Mouse (Mus musculus) forebrain, embryonic 10.5 days (tissue): Measurements from ENCODE around the gene Orc6. TPM values are rescaled to one million over a fixed set of nuclear protein-coding genes. Genes with fewer than 3 reads are reported as not detected.

Source experiments
- DNase-seq: peaks from one replicate; pipeline ENCODE4 v3.0.0-alpha.2; 2017; ENCODE audit warnings: low spot score; ENCODE audit errors: extremely low spot score
- H3K27ac ChIP-seq: fragments of 300-500 bp; sonication (generic); 2 replicates; pipeline ENCODE4 v1.5.1; 2016; ENCODE audit warnings: mild to moderate bottlenecking
- H3K27me3 ChIP-seq: fragments of 300-500 bp; sonication (generic); 2 replicates; pipeline ENCODE4 v1.6.1; 2016; ENCODE audit warnings: mild to moderate bottlenecking; ENCODE audit not compliant: poor library complexity, severe bottlenecking
- H3K36me3 ChIP-seq: fragments of 300-500 bp; sonication (generic); replicated peaks from 2 replicates; pipeline ENCODE4 v1.6.1; 2016; ENCODE audit warnings: mild to moderate bottlenecking, moderate library complexity
- H3K4me1 ChIP-seq: fragments of 300-500 bp; sonication (generic); 2 replicates; pipeline ENCODE4 v1.6.1; 2016
- H3K4me3 ChIP-seq: fragments of 300-500 bp; sonication (generic); 2 replicates; pipeline ENCODE4 v1.5.1; 2016; ENCODE audit warnings: mild to moderate bottlenecking, moderate library complexity
- H3K9me3 ChIP-seq: fragments of 300-500 bp; sonication (generic); 2 replicates; pipeline ENCODE4 v1.6.1; 2016; ENCODE audit warnings: mild to moderate bottlenecking, moderate library complexity
- WGBS: fragments of 180-500 bp; shearing (Covaris S2); methylation state at CpG from one replicate; pipeline ENCODE4 v1.1.7; 2016; 5-methylcytosine and 5-hydroxymethylcytosine counted together
- polyA plus RNA-seq: library from polyadenylated mRNA; unstranded; fragments of >200 nt; fragmentation: Nextera tagmentation; extraction: Ambion mirVana; gene quantifications from 2 replicates; pipeline ENCODE4 v1.2.1, GENCODE M21; 2016

Orc6 gene
- polyA plus RNA-seq, 1 experiment from 2014 or later: 164 TPM

DNA sequence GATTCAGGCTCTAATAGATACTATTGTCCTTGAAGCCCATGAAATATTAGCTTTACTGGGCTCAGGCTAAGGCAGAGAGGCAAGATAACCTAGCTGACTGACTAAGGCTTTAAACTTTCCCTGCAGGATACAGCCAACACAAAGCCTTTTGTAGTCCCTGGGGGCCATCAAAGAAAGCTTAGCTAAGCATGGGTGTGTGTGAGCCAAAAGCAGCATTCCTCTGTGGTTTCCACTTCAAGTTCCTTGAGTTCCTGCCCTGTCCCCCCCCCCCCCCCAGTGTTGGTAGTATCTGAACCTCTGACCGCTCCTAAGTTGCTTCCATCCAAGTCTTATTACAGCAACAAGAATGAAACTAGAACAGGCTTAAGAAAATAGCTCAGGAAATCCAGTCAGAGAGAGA lies 30.1 kb downstream of the Orc6 start:
- H3K9me3 ChIP-seq: no peaks in the 10 kb centered on the region
- H3K27ac ChIP-seq: no peak overlapping the region
- H3K36me3 ChIP-seq: no peaks in the 10 kb centered on the region
- WGBS: 62% methylated on average over 1 of the region's 1 CpGs
- H3K4me3 ChIP-seq: no peak overlapping the region
- H3K27me3 ChIP-seq: no peaks in the 10 kb centered on the region
- 0 out of 2 replicates have a peak, but pooled peaks cover 4% of the 10 kb centered on the region for H3K4me1 ChIP-seq
- no peak for DNase-seq

- no peaks in the 10 kb centered on the region for H3K9me3 ChIP-seq
- no peak overlapping the region for H3K27ac ChIP-seq
- H3K27me3 ChIP-seq: no peaks in the 10 kb centered on the region
- peaks cover 6% of the 10 kb centered on the region for H3K4me1 ChIP-seq
- no peaks in the 10 kb centered on the region for H3K36me3 ChIP-seq
- DNase-seq: no peak
- no peak overlapping the region for H3K4me3 ChIP-seq
These were observed 35.7 kb downstream of the Orc6 start for GRCm38 (mm10) chr8:85335105-85335504.

DNA sequence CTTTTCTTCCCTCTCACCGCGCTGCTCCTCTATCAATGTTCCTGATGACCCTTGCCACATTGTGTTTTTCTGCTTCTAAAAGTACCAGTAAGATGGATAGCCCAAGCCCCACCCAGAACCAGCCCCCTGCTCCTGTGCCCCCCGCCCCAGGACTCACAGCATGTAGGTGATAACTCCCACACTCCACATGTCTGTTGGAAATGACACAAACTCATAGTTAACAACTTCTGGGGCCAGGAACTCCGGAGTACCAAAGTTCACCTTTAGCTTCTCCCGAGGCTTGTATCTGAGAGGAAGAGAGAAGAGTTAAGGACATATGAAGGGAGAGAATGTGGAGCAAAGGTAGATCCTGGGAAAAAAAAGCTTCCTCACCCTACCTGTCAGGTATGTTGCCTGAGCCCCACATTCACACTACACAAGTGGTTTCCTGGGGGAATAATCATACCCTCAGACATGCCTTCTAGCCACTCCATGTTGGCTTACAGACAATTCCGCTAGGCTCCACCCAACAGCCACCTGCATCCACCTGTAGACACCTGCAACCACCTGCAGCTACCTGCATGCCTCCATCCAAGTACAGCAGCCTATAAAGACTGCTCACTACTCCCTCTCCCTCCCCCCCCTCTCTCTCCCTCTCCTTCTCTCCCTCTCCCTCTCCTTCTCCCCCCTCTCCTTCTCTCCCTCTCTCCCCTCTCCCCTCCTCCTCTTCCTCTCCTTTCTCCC lies 36.9 kb downstream of the Orc6 start:
- Histone ChIP-seq H3K36me3 (no peaks in the 10 kb centered on the region), H3K4me3 (no peak overlapping the region), H3K4me1 (peaks cover 11% of the 10 kb centered on the region), H3K9me3 (no peaks in the 10 kb centered on the region), H3K27ac (no peak overlapping the region), H3K27me3 (no peaks in the 10 kb centered on the region)
- 85% methylated on average over 6 of the region's 6 CpGs for WGBS
- no peak for DNase-seq

DNA sequence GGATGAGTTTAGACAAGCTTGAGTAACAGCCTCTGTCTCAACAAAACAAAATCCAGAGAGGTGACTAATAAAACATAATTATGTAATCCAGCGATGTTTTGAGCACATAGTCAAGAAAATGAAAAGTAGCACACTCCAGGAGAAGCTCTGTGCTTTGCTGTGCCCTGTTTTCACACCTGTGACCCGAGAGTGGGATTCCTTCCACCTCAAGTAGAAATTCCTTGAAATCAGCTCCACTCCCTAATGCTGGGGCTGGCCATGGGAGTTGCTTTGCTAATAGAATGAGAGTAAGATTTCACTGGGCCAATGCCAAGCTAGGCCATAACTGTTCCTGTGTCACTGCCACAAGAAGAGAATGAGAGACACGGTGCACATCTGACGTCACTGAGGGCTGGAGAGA lies 38.2 kb downstream of the Orc6 start:
- no peaks in the 10 kb centered on the region for H3K27me3 ChIP-seq
- WGBS: 85% methylated on average over 4 of the region's 4 CpGs
- H3K4me1 ChIP-seq: peaks cover 11% of the 10 kb centered on the region

DNA sequence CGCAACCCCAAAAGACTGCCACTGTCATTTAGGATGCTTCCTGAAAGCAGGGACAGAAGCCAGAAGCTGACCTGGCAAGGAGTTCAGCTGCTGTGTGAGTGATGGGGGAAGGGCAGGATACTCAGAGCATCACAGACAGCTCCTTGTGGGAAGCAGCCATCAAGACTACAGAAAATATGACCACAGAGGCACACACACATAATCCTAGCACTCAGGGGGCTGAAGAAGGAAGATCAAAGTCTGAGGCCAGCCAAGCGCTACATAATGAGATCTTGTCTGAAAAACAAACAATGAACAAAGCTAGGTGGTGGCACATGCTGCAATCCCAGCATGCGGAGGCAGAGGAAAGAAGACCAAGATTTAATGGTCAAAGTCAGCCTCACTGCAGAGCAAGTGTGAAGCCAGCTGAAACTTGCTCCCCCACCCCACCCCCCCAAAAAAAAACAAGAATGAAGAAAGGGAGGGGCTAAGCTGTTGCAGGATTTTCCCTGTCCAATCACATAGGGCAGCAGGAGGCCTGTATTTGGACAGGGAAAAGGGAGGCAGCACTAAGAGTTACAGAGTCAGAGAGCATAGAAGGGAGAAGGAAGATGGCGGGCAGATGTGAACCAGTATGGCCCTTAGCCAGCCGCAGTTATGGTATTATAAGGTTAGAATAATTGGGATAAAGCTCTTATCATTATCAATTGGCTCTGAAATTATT lies 40.6 kb downstream of the Orc6 start:
- Histone ChIP-seq H3K9me3 (no peaks in the 10 kb centered on the region), H3K36me3 (no peaks in the 10 kb centered on the region), H3K27me3 (no peaks in the 10 kb centered on the region), H3K27ac (peak overlapping the region; percentile 56; the same call in 1 of the 2 replicates), H3K4me3 (no peak overlapping the region), H3K4me1 (peaks cover 11% of the 10 kb centered on the region)
- 79% methylated on average over 5 of the region's 5 CpGs for WGBS
- no peak for DNase-seq

More for the DNA sequence above, 38.2 kb downstream of the Orc6 start:
- H3K27ac ChIP-seq: no peak overlapping the region
- H3K9me3 ChIP-seq: no peaks in the 10 kb centered on the region
- H3K4me3 ChIP-seq: no peak overlapping the region
- no peak for DNase-seq
- no peaks in the 10 kb centered on the region for H3K36me3 ChIP-seq

GRCm38 (mm10) chr8:85353287-85353686 lies 53.9 kb downstream of the Orc6 start:
- no peak for DNase-seq
- Histone ChIP-seq H3K4me3 (no peak overlapping the region), H3K4me1 (no peaks in the 10 kb centered on the region), H3K9me3 (no peaks in the 10 kb centered on the region), H3K36me3 (no peaks in the 10 kb centered on the region), H3K27me3 (no peaks in the 10 kb centered on the region), H3K27ac (no peak overlapping the region)
- 85% methylated on average over 4 of the region's 4 CpGs for WGBS

Other genes starting within 250 kb of the Orc6 start
- 22.9 and 26.3 TPM in 2 replicates for gene Fbxw9, start 239.6 kb upstream of the Orc6 start, polyA plus RNA-seq
- gene Gm5741, start 231.7 kb upstream of the Orc6 start, polyA plus RNA-seq: not detected in 2 replicates
- gene Dhps, start 227.9 kb upstream of the Orc6 start, polyA plus RNA-seq: 67.2 and 68.5 TPM in 2 replicates
- 139 and 142 TPM in 2 replicates for gene Wdr83os, start 218.9 kb upstream of the Orc6 start, polyA plus RNA-seq
- 58.4 and 63.3 TPM in 2 replicates for gene Wdr83, start 218.3 kb upstream of the Orc6 start, polyA plus RNA-seq
- 21.9 and 24.1 TPM in 2 replicates for gene Man2b1, start 216.4 kb upstream of the Orc6 start, polyA plus RNA-seq
- gene Zfp791, start 176.5 kb upstream of the Orc6 start, polyA plus RNA-seq: 1.3 and 1.9 TPM in 2 replicates
- not detected in 2 replicates for gene Cks1brt, start 147.7 kb upstream of the Orc6 start, polyA plus RNA-seq
- gene Olfr371, start 73.6 kb upstream of the Orc6 start, polyA plus RNA-seq: not detected in 2 replicates
- 148 and 149 TPM in 2 replicates for gene Vps35, start 170 bp downstream of the Orc6 start, polyA plus RNA-seq
- 0.58 and 0.63 TPM in 2 replicates for gene Mylk3, start 86.7 kb downstream of the Orc6 start, polyA plus RNA-seq
- gene 4921524J17Rik, start 133.2 kb downstream of the Orc6 start, polyA plus RNA-seq: 37.6 and 38.8 TPM in 2 replicates
- gene Gpt2, start 192.9 kb downstream of the Orc6 start, polyA plus RNA-seq: 32.2 and 33.3 TPM in 2 replicates